Mouse (Mus musculus) layer of hippocampus, adult 11-12 months (tissue): ENCODE results near the gene Srsf7.
"Not testable (repeated sequence)": the region's sequence is repeated elsewhere in the genome, so short reads cannot be mapped to it uniquely, and the experiment has no call there.

Experiments used
- DNase-seq: peaks from one replicate; pipeline ENCODE4 v3.0.0; 2022; ENCODE audit warnings: low spot score

Gene Srsf7

GRCm38 (mm10) chr17:80206671-80207581 lies at the start of gene Srsf7, which contains the start of gene Ttc39d:
Gene Srsf7, minus strand, starts transcription at chr17:80207307.
Gene Ttc39d, plus strand, starts transcription at chr17:80207460.
- peak; percentile 98 for DNase-seq

- DNase-seq: no peak
Measured at GRCm38 (mm10) chr17:80255208-80255607, 48.1 kb upstream of the Srsf7 start.

DNA sequence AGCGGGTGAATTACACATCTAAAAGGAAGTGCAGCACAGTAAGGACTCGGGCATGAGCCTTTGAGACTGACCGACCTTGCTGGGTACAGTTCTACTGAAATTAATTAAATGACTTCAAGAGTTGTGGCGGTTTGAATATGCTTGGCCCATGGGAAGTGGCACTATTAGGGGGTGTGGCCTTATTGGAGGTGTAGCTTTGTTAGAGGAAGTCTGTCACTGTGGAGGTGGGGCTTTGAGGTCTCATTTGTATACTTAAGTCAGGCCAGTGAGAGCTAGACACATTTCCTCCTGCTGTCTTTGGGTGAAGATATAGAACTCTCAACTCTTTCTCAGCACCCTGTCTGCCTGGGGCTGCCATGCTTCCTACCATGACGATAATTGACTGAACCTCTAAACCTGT lies 47.3 kb upstream of the Srsf7 start:
- DNase-seq: no peak

GRCm38 (mm10) chr17:80252757-80253525 lies 45.8 kb upstream of the Srsf7 start:
- peak; percentile 26 for DNase-seq

DNA sequence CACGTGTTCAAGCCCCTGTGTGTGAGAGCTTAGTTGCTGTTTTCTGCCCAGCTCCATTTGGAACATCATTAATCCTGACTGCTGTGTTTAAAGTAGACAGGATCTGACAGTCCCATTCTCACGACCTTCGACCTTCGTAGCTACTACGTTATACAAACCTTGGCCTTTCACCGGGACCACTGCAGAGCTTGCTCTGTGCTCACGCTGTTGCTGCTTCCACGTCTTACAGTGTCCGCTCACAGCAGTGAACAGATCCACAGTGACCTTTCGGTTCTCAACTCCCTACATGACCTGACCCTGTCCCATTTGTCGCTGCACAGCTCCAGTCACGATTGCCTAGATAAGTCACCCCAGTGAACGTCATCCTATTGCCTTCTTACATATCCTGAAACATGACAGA lies 36.0 kb upstream of the Srsf7 start:
- DNase-seq: no peak

- DNase-seq: no peak
Measured at GRCm38 (mm10) chr17:80241594-80241993, 34.5 kb upstream of the Srsf7 start.

DNA sequence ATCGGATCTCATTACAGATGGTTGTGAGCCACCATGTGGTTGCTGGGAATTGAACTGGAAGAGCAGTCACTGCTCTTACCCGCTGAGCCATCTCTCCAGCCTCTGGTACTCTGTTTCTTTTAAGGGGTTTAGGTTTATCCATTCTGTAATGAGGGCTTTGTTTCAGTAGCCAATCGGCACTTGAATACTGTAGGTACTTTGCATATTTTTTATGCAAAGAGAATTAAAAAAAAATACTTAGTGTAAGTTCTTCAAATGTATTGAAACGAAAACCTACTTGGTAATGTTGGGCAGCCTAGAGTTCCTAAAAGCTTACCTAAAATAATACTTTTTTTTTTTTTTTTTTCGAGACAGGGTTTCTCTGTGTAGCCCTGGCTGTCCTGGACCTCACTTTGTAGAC lies 30.4 kb upstream of the Srsf7 start:
- DNase-seq: no peak

GRCm38 (mm10) chr17:80236805-80237204 lies 29.7 kb upstream of the Srsf7 start:
- DNase-seq: no peak

DNA sequence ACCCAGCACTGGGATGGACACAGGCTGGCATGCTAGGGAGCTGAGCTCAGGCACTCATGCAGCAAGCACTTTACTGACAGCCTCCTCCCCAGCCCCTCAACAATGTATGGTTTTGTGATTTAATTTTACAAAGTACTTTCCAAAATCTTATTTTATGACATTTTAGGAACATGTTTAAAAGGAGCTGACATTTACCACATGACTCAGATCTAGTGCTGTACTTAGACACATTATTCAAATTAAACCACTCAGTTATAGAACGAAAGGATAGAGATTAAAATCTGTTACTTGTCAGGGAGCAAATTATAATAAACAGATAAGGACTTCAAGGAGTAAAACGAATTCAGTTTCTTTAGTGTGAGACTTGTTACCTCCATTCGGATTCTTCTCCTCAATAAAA lies 28.4 kb upstream of the Srsf7 start:
- DNase-seq: no peak

GRCm38 (mm10) chr17:80234376-80234775 lies 27.3 kb upstream of the Srsf7 start:
- no peak for DNase-seq

- no peak for DNase-seq
Measured at GRCm38 (mm10) chr17:80233844-80234243, 26.7 kb upstream of the Srsf7 start.

GRCm38 (mm10) chr17:80229396-80229795 lies 22.3 kb upstream of the Srsf7 start:
- no peak for DNase-seq

GRCm38 (mm10) chr17:80225142-80225541 lies 18.0 kb upstream of the Srsf7 start:
- DNase-seq: not testable (repeated sequence)

DNA sequence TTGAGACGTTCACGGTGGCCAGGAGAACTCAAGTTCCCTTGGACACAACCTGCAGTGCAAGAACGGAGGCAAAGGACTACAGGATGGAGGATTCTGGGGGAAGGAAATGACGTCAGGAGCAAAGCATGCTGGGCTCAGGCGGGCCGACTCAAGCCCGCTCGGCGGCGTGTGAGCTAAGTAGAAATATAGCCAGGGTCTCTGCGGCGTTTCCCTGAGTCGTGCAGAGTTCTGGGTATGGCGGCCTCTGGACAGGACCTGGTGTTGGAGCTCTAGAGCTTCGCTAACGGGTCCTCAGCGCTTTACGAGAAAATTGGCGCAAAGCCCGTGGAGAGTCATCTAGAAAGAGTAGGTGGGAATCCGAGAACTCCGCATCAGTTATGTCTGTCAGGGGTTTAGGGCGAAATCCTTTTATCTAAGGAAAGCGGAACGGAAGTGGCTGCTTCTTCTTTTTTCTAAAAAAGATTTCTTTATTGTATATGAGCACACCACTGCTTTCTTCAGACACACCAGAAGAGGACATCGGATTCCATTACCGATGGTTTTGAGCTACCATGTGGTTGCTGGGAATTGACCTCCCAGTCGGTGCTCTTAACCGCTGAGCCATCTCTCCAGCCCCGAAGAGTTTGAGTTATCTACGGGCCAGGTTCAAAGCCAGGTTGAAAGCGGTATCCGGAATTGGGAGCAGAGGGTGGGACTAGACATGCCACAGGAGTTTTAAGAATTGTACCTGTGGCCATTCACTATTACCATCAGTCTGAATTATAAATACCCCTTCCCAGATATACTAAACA lies 17.4 kb upstream of the Srsf7 start, which contains the start of gene Gemin6:
Gene Gemin6, plus strand, starts transcription at position 116 of the 791 bp plus-strand sequence.
- DNase-seq: peak; percentile 86

GRCm38 (mm10) chr17:80223829-80224228 lies 16.7 kb upstream of the Srsf7 start:
- DNase-seq: no peak

GRCm38 (mm10) chr17:80221890-80222628 lies 15.0 kb upstream of the Srsf7 start:
- DNase-seq: no peak

DNA sequence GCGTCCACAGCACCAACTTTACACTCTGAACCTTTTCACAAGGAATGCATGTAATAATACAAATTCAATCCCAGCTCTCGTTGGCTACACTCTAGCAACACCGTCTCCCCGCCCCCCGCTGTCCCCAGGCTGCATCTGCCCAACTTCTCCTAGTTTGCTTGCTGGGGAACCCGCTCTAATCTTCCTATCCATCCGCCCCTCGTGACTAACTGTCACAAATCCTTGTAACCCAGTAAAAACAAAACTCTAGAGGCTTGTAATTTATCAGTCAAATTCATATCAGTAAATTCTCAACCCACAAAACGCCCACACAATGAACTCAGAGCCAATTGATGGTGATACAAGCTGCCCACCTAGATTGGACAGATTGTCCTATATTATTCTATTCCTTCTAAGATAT lies 14.1 kb upstream of the Srsf7 start:
- no peak for DNase-seq

DNA sequence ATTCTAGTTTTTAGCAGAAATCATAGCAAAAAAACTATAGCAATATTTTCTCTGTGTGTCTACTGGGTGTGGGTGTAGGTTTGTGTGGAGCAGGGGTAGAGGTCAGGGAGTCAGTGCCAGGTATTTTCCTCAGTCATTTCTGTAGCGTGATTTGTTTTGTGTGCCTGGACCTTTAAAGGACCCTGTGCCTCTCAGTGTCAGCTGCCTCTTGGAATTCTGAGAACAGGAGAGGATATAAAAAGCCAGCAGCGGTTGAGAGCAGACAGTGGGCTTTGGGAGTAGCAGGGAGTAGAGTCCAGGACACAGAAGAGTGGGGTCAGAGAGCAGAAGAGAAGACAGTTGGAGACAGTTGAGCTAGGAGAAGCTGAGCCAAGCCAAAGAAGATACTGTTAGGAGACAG lies 13.0 kb upstream of the Srsf7 start:
- no peak for DNase-seq

- DNase-seq: not testable (repeated sequence)
Measured at GRCm38 (mm10) chr17:80213998-80214397, 6.9 kb upstream of the Srsf7 start.

DNA sequence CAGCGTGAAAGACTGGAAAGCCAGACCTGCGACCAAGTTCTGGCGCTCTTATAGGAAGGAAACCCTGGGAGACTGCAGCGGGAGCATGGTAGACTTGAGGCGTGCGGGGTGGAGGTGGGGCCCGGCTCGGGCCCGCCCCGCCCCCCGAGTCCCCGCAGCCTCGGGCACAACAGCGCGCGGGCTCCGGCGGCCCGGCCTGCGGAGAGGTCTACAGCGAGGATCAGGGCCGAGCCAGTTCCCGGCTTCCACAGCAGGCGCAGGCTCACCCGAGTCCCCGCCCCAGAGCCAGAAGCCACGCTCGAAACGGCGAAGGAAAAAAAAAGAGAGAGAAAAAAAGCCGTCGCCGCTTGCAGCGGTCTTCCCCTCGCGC lies 821 bp downstream of the Srsf7 start:
- DNase-seq: peak; percentile 41

GRCm38 (mm10) chr17:80205657-80206056 lies 1.4 kb downstream of the Srsf7 start:
- DNase-seq: no peak
